Mouse (Mus musculus) right cerebral cortex, postnatal 36 days (tissue): ENCODE data around the gene Lclat1.
"Not testable (repeated sequence)": the region's sequence is repeated elsewhere in the genome, so short reads cannot be mapped to it uniquely, and the experiment has no call there.

Source experiments
- DNase-seq, 2 experiments: peaks; one replicate each; pipeline ENCODE4 v3.0.0; 2022; ENCODE audit warnings: low spot score in 2 of 2, mixed read lengths in 1 of 2

The Lclat1 gene

GRCm38 (mm10) chr17:73237178-73237853, 129.5 kb downstream of the Lclat1 start:
- DNase-seq, result no peak

GRCm38 (mm10) chr17:73238501-73238900, 130.7 kb downstream of the Lclat1 start:
- no peak for DNase-seq

DNA sequence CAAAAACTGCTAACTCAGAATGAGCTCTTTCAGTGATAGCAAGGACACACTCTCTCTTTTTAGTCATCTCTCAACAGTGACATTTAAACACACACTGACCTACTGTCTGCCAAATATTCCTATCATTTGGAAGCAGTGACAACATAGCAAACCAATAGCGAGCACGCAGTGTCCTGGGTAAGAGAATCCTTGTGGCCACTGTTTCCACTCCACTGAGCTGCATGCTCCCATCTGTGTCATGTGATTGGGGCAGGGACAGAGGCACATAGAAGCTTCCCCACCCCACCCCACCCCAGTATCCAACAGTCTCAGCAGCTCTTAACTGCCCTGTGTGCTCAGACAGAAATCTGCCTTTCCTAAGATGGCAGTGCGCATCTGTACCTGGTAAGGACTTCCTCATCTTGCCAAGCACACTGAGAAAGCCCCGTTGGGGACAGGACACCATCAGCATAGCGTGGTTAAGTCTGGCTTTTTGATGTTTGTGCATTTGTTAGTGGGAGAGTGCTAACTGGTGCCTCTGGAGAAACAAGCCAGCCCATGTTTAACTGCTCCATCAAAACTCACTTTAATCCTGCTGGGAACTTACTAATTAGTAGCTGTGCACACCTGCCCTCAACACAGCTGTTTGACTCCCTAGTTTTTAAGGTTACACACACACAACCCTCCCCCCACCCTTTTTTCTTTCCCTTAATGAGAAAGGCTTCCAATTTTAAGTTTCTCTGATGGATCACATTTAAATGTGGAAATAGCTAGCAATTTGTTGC, 133.5 kb downstream of the Lclat1 start:
- no peak for DNase-seq

DNA sequence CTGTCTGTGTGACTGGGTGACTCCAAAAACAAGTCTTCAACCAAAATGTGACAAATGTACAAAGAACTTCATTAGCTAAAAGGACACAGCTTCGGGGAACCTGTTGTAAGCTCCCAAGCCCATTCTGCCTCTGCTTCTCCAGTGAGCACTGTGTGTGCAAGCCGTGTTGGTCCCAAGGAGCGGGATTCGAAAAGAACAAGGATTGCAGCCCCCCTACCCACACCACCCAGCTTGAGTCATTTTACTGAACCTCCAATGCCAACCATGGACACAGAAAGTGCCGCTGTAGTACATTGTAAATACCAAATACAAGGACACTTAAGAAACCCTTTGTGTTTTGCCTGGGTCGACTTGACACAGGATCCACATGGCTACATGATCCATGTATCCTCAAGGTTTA, 135.9 kb downstream of the Lclat1 start:
- DNase-seq, result no peak

DNA sequence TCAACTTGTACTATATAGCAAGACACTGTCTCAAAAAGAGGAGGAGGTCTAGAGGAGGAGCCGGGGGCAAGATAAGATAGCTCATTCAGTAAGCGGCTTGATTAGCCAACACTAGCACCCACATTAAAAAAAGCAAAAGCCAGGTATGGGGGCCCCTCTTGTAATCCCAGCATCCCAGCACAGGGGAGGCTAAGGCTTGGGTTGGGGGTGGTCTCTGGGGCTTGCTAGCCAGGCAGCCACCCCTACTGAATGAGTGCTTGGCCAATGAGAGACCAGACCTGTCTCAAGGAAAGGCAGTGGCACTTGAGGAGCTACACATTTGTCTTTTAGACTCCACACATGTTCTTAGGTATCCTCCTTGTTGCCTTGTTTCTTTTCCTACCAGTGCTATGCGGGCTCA, 136.8 kb downstream of the Lclat1 start:
- DNase-seq, result no peak

DNA sequence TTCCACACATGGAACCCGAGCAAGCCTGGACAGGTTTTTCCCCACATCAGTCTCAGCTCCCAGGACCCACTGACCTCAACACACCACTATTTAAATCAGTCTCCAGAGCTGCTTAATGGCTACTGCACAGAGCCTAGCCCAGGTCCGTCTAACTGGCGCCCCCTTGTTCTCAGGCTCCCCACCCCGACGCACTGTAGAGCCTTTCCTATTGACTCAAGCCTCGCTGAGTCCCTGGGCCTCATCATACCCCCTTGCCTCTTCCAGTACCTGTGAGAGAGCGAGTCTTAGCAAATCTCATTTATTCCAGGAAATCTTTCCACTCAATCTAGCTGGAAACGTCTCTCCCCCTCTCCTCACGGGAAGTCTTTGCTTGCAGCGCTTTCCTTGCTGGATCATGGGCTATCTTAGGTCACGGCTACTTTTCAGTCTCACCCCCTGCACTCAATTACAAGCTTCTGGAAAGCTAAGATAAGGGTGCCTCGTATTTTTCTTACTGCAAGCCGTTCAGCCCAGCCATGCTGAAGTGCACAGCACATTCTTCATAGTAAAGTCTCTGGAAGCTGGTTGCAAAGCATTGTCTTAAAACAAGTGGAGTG, 137.4 kb downstream of the Lclat1 start:
- DNase-seq, result no peak

GRCm38 (mm10) chr17:73246036-73246435, 138.3 kb downstream of the Lclat1 start:
- DNase-seq, result no peak

- DNase-seq, result no peak
These were observed 139.1 kb downstream of the Lclat1 start for GRCm38 (mm10) chr17:73246926-73247325.

DNA sequence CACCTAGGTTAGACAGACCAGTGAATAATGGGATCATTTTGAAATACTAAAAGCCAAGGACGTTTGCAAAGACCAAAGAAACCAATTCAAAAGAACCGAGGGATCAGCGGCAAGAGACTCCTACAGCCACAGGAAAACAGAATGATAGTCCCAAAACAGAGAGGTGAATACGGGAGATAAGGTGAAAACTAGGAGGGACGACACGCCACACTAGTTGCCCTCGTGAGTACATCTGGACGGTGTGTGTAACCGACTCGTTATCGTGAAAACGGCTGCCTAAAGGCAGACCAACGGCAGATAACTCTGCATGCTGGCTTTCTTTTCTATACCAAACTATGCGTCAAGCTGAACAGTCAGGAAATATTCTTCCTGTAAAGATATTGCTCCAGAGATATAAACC, 140.0 kb downstream of the Lclat1 start:
- DNase-seq, result no peak

DNA sequence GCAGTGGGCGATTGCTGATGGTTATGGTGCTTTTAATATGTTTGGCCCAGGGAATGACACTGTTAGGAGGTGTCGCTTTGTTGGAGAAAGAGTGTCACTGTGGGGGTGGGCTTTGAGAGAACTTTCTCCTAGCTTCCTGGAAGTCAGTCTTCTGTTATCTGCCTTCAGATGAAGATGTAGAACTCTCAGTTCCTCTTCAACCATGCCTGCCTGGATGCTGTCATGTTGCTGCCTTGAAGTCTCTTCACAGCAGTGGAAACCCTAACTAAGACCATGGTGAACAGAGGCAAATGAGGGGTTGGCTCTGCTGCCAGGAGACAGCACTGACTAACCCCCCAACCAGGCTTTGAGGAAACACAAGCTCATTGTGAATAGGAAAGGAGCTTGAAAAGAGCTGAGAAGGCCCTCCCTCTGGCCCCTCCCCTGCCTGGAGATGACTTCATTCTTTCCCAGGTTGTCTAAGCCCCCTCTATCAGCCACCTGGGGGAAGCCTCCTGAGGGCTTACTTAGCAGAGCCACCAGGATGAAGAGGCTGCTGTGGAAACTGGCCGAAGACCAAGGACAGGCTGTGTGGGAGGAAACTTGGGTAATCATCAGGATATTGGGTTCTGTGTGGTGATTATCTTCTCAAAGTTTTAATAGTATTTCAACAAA, 142.8 kb downstream of the Lclat1 start:
- DNase-seq, result no peak

DNA sequence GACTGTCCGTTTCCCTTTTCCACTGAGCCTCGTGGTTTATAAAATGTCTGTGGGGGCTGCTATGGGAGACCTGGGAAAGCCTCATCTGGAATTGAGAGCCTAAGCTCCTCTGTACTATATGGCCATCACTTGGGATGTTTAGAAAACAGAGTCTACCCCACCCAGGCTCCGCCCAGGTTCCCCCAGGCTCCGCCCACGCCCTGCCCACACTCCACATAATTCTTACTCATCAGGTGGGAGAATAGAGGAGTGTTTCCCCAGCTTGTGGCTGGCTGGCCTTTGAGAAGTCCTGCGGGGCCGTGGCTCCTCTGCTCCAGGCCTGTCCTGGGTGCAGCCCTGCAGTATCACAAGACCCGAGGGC, 143.3 kb downstream of the Lclat1 start:
- no peak for DNase-seq

DNA sequence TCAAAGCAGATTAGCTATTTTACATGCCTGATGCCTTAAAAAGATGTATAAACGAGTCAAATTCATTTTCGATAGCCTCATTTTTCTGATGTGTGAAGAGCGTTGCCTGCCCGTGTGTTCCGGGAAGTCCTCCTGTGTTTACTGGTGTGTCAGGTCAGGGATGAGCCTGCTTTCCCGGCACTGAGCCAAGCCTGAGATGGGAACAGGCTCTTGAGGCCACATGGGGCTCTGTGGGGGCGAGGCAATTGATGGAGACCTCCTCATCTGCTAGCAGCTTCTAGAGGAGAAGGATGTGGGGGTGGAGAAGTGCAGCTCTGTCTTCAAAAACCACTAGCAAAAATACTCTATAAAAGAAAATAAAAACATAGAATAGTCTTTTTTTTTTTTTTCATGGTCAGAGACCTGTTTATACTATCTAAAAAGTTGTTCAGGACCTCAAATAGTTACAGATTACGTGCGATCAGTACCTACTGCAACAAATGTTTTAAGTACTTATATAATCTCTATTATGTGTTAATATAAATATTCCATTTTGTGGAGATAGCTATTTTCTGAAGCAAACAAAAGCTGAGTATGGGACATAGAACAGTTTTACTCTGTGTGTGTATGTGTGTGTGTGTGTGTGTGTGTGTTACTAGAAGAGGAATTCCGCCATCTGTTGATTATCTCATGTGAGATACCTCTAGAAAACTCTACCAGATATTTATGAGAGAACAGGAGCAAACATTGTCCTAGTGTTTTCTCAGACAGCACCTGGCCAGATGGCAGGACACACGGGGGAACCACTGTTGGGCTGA, 144.2 kb downstream of the Lclat1 start:
- no peak for DNase-seq

DNA sequence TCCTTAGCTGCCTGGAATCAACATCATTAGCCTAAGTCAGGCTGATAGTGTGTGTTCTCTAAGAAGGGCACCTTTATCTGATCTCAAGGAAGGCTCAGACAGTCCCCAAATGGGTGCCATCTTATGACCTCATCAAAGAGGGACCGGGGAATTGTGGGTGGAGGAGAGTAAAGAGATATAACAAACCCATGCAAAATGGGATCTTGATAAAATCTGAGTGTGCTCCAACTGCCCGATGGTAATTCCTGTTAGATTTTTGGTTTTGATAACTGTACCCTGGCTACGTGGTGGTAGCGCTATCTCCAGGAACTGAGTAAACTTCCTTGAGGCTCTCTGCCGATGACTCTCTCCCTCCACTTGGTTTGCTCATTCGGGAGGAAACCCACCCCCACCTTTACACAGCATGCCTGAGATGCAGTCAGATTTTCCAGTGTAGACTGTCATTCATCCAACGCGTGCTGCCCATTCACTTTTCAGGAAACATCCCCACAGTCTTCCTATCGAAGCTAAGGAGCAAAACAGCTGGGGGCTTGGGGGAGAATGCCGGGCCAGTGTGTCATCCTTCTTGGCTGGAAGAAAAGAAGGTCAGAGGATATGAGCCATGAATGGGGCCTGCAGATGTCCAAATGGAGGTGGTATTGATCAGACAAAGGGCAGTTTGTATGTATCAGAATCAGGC, 145.6 kb downstream of the Lclat1 start:
- no peak for DNase-seq

DNA sequence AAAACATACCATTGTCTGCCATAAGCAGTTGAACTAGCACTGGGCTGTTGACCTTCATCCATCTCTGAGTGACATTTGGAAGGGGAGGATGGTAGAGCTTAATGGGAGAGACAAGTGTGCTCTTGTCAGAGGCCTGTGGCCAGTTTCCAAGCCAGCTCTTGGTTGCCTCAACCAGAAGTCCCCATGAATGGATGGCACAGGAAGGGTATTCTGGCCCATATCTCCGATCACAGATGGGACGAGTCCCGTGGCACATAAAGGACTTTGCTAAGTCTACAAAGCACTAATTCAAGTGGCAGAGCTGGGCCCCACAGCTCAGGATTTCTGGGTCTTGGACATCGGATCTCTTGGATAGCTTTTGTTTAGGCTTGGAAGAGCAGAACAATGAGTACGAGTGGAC, 148.0 kb downstream of the Lclat1 start:
- no peak for DNase-seq

- DNase-seq, result no peak
These were observed 150.8 kb downstream of the Lclat1 start for GRCm38 (mm10) chr17:73258620-73259019.

GRCm38 (mm10) chr17:73259258-73259657, 151.5 kb downstream of the Lclat1 start:
- DNase-seq, result not testable (repeated sequence)

DNA sequence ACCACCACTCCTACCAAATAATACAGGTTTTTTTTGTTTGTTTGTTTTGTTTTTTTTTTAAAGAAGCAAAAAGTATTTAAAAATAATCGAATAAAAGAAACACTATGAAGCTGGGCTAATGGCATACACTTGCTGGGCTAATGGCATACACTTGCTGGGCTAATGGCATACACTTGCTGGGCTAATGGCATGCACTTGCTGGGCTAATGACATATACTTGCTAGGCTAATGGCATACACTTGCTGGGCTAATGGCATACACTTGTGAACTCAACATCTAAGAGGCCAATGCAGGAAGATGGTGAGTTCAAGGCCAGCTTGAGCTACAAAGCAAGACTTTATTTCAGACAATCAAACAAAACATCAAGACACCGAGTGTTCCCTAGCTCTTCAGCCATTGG, 154.8 kb downstream of the Lclat1 start:
- no peak for DNase-seq

DNA sequence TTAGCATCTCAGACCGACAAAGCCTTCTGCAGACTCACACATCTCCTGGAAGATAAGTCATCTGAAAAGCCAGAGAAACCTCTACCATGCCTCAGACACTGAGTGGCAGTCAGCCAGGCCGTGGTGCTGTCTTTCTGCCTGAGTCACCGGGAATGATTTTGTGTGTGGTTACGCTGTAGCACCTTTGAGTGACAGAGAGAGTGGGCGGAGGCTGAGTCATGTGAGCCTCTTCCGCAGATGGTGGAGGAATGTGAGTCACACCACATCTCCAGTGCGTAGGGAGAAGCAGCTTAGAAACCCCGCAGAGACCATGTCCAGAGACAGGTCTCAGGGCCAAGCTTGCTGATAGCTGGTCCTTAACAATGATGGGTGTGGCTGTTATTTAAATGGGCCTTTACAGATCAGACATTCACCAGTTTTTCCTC, 155.3 kb downstream of the Lclat1 start:
- peak; percentile 88 to 90 for DNase-seq

DNA sequence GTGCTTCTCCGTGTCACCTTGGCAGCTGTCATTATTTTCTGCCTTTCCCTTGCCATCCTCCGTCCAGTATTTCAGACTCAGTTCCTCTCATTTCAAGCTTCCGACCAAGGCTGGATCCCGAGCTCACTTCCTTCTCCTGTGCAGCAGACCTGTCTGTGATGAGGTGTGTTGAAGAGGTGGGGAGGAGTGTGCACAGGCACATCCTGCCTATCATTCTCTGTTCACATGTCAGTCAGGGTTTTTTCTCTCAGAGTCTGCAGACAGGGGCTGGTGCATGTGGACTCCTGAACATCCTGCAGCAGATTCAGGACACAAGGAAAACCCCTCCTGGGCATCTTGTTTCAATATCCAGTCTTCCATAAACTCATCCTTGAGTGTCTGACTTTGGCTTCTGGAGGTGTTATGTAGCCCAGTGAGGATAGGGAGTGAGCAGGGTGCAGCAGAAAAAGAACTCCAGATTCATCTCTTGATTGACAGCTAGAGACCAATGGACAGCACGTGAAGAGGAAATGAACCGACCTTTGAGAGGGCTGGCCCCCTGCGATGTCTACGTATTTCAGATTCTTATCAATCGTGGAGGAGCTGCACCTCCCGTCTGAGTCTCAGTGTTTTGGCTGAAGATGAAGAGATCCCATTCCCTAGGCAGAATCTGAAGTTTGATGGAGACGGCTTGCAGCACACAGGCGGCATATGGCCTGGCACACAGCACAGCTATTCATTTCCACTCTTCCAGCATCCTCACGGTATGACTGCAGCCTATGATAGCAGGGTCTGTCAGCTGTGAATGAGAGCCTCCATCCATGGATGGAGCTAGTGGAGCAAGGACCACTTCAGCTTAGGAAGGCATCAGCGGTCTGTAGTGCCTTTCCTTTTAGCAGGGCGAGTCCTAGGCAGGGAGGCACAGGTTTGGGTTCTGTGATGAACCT, 163.3 kb downstream of the Lclat1 start:
- no peak for DNase-seq
